Mouse (Mus musculus): ENCODE results near the gene Hba-a1. TPM values are rescaled to one million over a fixed set of nuclear protein-coding genes. Genes with fewer than 3 reads are reported as not detected.
A peak's percentile ranks its signal among the peaks of the same experiment; 100 is the strongest.
"Not testable (repeated sequence)": the region's sequence is repeated elsewhere in the genome, so short reads cannot be mapped to it uniquely, and the experiment has no call there.

The Hba-a1 gene
- total RNA-seq (2021) = 1,000 to 10,000 TPM in 1 of 2 experiments, 100 to 1,000 TPM in 1; 968 to 1,389 TPM
- long read RNA-seq, experiment 1, transcript Hba-a1-202 (2 exons, 494 nt) = minor isoform, 5 of 428 reads
- long read RNA-seq, experiment 1, transcript Hba-a1-201 (3 exons, 699 nt) = major isoform, 420 of 428 reads
- long read RNA-seq, experiment 1, partial matches to known transcripts = 0 of 428 reads
- long read RNA-seq, experiment 1, other reads (novel, unspliced or antisense) = 3 of 428 reads
- long read RNA-seq, experiment 2, transcript Hba-a1-201 (3 exons, 699 nt) = major isoform, 208 of 211 reads
- long read RNA-seq, experiment 2, partial matches to known transcripts = 0 of 211 reads
- long read RNA-seq, experiment 2, other reads (novel, unspliced or antisense) = 1 of 211 reads

DNA sequence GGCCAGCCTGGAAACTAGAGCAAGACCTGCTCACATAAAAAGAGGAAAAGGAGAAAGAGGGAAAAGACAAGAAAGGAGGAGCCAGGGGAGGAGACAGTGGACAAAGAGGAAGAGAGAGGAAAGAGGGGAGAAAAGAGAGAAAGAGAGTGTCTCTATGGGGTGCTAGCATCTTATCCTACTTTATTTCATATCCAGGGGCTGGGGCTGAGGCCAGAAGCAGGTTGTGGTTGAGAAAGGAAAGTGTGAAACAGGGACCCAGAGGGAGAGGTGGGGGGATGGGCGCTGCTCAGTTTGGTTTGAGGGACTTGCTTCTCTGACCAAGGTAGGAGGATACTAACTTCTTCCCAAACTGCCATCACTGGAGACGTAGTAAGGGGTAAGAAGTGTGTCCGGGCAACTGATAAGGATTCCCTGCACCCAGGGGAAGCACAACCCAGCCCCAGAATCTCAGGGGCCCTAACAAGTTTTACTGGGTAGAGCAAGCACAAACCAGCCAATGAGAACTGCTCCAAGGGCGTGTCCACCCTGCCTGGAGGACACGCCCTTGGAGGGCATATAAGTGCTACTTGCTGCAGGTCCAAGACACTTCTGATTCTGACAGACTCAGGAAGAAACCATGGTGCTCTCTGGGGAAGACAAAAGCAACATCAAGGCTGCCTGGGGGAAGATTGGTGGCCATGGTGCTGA, at the start of gene Hba-a1:
Gene Hba-a1, plus strand, starts transcription at position 421 of the 687 bp plus-strand sequence.
- not testable (repeated sequence) for DNase-seq

DNA sequence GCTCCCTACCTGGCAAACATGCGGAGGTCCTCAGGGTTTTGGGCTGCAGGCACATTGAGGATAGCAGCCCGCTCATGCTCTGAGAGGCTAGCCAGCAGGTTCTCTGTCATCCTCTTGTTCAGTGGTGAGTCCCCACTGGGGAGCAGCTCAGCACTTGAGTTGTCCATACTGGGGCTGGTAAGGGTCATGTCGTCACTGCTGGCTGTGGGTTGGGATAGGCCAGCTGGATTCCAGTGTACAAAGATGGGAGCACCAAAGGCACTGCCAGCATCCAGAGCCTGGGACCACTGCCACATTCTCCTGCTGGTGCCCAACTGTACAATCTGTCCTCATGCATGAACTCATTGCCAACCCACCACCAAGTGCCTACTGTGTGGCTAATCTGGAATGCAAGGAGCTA, 49.4 kb upstream of the Hba-a1 start:
- DNase-seq = no peak

DNA sequence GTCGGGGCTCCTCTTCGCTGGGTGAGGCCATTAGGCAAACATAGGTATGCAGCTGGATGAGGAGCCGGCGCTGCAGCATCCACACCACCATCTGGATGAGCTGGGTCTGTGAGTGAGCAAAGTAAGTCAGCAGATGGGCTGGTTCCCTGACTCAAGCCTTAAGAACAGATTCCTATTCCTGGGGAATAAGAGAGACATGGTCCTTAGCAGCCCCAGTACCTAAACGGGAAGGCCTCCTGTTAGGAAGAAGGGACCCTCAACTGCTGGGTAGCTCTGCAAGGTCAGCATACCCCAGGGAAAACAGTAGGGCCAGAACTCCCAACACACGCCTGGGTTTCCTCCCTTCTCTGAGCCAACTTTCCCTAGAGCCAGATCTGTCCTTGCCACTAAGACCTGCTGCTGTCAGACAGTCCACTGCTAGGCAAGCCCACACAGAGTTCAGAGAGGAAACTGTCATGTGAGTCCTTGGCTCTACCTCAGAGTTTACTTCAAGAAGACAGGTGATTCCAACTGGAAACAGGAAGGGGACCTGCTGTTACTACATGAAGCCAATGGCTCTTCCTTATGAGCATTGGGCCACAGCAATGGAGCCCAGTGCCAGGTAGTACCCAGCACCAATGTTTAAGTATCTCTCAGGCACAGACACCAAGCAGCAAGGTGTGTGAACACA, 48.4 kb upstream of the Hba-a1 start:
- DNase-seq = no peak

DNA sequence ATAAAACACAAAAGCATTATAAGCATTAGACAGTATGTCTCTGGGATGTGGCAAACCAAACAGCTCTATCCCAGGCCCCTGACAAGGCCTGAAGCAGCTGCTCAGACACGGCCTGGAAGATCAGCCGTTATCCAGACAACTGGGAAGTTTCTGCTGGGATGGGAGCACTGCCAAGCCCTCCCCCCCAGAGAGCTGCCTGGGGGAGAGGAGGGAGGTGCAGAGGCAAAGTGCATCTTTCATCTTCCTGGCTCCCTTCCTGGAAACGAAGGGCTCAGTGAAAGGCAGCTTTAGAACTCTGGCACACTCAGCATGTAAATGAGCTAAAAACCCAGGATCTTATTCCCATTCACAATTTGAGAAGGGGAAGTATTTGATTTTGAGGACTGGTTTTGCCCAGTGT, 47.7 kb upstream of the Hba-a1 start:
- DNase-seq = peak; percentile 83

DNA sequence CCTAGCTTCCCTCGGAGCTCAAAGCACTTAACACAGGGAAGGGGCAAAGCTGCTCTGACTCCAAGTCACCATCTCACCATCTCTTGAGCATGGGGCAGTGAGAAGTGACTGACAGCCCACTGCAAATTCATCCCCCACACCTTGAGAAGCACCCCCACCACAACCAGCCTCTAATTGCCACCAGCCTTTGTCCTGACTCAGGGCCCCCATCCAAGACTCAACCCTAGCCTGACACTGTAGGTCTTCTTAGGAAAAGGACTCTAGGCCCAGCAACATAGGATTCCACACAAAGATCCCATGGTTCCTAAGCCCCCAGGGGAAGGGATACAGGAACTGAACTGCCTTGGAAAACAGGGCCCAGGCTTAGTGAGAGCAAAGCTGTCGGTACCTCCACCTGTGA, 47.2 kb upstream of the Hba-a1 start:
- DNase-seq = no peak

DNA sequence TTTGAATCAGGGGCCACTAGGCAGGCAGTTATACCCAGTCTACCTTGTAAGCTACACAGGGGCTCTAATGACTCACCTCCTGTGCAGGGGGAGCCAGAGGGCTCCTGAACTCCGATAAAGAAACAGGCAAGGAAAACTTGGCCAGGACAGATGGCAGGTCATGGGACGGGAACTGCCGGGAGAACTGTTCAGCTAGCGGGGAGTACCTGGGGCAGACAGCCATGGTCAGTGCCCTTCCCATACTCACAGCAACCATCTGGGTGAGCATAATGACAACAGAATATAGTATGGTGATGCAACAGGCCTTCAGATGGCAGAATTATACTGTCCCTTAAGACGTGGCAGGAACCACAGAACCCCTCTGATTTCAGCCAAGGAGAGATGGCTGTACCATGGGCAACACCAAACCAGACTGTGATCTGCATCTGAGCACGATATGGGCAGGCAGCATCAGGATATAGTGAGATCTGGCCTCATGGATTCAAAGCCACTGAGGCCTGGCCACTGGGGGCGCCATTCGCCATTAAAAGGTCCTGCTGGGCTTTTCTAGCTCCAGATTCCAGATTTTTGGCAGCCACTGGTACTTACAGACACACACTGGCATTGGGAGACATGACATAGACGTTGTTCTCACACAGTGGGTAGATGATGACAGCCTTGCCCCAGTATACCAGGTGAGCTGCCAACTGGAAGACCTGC, 46.5 kb upstream of the Hba-a1 start:
- DNase-seq = peak; percentile 82

DNA sequence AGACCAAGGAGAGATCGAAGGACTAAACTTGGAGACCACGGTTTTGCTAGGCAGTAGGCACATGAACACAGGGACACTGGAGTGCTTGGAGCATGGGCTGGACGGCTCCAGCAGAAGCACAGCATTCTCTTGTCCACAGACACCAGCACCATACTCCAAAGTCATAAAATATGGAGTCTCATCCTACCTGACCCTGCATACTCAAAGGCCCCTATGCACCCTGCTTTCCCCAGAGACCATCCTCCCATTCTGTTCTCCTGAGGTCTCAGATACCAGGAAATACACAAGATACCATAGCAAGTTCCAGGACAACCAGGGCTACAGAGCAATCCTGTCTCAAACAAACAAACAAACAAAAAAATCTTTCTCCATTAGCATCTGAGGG, 45.9 kb upstream of the Hba-a1 start:
- no peak for DNase-seq

DNA sequence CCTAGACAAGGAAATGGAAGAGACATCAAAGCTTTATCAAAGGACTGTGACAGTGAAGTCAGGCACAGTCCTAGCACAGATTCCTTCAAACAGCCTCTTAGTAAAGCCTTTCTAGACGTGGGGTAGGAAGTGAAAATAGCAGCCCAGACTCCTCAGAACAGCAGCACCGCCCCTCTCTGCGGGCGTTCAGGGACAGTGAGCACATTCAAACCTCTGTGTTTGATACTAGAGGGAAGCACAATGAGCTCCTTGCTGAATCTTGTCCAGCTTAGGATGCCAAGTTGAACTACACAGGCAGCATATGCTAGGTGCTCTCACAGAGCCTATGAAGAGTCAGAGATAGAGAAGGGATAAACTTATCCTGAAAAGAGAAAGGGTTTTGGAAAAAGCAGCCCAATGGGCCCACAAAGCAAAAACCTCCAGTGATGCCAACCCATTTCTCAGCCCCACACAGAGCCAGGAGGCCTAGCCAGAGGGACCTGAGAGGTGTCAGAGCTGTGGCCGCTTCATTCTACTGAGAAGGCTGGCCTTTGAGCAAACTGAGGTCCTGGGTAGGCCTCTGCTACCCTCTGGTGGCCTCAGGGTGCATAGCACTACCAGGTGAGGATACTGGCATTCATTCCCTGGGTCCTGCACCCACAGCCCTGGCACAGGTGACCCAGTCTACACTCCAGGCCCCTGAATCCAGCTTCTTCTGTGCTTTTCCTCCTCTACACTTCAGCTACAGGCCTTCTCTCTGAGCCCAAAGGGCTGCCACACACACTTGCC, 45.0 kb upstream of the Hba-a1 start:
- DNase-seq = peak; percentile 75

DNA sequence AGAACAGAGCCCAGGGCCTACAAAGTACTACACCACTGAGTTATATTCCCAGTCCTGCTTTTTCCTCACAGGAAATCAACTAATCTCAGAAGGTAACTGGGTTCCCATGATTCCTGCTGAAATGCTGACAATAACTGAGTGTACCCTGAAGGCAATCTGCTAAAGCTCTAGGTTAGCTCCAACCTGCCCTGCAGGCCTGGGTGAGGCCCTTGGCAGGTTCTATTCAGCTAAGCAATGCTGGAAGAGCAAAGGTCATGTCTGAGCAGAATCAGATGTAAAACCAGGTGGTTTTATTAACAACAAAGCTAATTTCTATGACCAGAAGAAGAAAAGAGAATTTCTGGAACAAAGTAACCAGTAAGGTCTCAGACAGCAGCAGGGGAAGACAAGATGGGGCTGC, 41.9 kb upstream of the Hba-a1 start:
- DNase-seq = no peak

DNA sequence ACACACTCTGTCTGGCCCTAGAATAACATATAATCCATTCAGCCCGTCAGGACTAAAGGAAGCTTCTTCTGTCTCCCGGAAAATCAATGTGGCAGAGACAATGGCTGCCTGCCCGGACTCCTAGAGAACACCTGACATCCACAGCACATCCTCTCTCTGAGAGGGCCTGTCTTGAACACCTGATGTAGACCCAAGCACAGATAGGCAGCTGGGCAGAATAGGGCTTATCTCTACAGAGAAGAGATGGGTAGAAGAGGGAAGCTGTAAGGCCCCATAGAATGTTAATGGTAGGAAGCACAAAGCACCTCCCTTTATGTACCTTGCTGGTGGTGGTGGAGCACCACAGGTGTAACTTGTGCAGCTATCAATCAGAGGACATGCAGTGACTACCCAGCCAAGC, 41.1 kb upstream of the Hba-a1 start:
- DNase-seq = no peak

DNA sequence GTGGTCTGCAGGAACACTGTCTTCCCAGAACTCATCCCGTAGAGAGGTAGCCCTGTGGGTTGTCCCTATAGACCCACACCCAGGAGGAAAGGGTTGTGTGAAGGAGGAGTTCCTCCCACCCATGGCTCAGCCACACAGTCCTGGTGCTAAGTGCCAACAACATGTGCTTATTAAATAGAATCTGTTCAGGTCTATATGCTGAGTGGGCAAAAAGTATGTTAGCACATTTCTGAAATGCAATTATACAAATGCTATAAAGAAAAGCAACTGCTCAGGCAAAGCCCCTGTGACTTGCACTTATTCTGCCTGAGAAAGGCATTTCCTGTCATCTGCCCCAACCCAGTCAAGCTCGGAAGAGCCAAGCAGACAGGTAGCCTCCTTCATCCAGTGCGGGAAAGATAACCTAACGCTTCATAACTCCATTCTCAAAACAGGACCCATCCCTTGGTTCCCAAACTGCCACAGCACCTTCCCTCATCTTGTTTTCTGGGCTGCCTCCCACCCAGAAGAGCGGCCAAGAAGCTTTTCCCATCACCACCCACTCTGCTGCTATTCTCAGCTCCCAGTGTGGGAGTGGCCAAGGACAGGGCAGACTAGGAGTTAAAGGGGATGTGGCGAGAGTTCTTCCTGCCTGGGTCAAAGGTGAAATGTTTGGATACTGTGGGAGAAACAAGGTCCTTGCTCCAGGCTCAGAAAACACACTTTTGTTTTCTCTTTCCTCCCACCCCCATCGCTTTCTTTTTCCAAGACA, 39.9 kb upstream of the Hba-a1 start:
- DNase-seq = no peak

DNA sequence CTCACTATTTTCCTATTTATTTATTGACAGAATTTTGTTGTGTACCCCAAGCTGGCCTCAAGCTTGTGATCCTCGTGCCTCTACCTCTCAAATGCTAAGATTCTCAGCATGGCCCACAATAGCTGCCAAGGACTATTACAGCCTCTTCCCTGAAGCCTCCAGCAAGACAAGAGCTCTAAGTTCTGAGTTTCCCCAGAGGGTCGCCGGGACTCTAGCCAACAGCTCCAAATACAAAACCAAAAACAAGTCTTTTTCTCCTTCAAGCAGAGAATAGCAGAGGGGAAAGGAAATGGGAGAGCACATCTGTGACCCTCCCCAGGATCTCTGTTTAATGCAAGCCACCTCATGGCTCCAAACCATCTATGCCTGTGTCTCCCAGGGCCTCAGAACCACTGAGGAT, 39.2 kb upstream of the Hba-a1 start:
- peak; percentile 64 for DNase-seq

DNA sequence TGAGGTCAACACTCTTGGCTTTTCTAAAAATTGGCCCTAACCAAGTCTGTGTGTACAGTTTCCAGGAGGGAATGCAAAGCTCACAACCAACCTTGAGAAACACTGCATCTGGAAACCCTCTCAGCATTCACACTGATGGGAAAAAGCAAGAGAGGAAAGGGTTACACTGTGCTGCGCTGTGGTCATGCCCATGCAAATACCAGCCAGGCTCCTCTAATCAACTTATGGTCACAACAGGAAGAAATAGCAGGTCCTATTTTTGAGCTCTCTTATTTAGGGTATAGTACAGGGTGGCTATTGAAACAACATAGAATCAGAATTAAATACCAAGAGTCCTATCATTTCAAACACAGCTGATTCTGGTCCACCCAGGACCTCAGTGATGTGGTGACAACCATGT, 38.7 kb upstream of the Hba-a1 start:
- DNase-seq = no peak

DNA sequence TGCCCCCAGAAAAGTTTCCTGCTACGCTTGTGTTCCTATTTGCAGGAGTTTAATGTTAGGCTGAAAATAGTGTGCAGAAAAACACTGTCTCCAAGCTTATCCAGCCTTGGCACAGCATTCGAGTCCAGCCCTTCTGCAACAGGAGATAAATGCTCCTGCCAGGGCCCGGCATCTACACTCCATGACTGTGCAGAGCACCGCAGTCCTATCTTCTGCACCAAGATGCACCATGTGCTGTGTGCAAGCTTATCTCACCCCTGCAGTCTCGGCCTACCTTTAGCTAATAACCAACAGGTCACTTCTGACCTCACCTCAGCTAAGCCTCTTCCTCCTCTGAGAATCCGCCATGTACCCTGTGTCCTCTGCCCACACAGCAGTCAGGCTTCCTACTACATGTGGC, 37.7 kb upstream of the Hba-a1 start:
- DNase-seq = no peak

DNA sequence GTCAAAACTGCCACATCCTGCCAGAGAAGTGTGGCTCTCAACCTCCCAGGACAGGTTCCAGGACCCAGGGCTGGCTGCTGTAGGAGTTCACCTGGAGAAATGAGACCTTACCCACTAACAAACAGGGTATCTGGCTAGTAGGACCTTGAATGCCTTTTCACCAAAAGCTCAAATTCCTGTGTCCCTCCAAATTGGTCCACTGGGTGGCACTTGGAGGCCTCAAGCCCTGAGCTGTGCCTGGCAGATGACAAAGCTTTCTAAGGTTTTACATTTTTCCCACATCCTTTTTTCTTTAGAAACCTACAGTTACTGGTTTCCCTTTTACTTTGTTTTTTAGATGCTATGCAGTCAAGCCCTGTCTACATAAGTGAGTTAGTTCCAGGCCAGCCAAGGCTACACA, 36.2 kb upstream of the Hba-a1 start:
- no peak for DNase-seq

DNA sequence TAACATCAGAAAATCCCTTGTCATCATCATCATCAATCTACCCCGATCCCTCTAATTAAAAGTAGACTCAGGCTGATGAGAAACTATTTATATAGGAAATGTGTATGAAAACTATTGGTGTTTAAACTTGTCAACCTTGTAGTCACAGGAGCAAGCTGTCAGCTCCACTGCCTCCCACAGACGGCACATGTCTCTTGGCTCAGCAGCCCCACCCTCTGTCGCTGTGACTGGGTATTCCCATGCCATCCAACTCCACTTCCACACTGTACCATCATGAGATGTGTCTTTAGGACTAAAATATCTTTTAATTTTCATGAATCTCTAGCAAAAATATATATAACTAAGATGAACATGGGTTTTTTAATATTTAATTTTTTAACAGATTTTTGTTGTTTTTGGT, 35.0 kb upstream of the Hba-a1 start:
- DNase-seq = no peak

DNA sequence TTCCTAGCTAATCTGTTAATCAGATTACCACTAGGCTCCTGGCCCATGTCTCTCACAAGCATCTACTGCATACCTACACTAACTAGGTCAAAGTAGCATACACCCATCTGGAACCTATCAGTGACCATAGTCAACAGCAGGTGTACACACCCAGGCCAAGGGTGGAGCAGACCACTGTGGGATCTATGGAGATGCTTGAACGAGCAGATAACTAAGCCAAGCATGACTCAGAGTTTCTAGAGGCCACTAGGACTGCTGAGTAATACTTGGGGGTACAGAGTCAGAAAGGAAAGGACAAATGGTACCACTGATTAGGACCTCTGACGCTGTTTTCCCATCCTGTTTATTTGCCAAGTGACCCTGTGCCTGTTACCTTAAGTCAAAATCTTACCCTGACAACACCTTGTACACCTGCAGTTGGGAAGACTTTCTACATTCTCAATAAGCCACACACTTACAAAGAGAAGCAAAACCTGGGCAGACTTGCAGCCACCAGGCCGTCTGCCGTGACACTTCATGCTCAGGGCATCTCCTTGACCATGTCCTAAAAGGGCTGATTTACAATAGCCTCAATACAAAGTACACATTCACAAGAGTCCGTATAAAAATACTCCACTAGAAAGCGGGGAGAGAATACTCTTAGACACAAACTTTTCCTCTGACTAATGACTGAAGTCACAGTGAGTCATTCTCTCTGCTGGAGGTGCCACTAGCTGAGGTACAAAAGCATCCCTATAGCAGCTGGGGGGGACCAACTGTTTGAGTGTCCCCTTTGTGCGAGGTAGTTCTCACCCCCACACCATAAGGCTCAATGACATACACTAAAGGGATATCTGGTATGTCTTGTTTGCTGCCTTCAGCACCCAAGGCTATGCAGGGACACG, 32.2 kb upstream of the Hba-a1 start:
- DNase-seq = no peak

DNA sequence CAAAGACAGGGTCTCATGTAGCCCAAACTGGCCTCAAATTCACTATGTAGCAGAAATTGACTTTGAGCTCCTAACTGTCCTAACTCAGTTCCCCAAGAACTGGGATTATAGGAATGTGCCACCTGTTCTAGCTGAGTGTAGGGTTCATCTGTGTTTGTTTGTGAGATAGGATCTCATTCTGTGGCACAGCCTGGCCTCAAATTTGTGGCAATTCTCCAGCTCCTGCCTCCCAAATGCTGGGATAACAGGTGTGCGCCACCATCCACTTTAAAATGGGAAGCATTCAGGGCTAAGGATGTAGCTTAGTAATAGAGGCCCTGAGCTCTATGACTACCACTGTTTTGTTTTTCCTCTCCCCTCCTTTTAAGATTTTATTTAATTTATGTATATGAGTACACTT, 30.2 kb upstream of the Hba-a1 start:
- DNase-seq = no peak

DNA sequence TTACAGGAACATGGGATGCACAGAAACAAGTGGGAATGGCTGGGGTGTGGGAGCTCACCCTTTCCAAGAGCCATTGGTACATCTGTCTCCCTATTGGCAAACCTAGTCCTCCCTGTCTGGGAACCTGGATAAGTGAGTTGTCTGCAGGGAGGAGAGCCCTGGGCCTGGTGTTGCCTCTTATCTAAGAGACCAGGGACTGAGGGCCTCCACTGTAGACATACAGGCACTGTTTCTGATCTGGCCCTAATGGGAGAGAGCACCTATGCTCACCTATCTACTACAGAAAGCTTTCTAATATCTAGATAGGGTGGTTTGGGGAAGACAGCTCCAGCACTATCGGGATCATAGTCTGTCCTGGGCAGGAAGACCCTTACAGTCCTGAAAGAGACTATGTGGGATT, 27.2 kb upstream of the Hba-a1 start:
- no peak for DNase-seq

DNA sequence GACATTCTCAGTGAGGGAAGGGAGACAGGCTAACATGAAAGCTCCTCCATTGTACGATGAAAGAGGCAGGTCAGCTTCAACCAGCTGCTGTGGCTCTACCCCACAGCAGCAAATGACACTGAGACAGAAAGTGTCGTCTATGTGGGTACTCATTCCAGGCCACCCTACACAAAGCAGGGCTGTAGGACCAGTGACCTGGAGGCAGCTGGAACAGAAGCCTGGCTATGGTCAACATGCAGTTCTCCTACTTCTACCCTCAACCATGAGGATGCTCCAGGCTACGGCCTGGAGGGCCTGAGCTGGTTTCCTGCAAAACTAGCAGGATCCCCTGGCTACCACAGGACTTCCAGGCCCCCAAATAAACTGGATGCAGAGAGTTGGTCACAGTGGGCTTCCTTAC, 26.7 kb upstream of the Hba-a1 start:
- no peak for DNase-seq

Data from gastrocnemius, postnatal 10 days (tissue).